Mouse (Mus musculus) thymus, adult 2 months (tissue): ENCODE data around the gene Sdccag8.

ENCODE experiments used
- CTCF ChIP-seq: fragments of 200-500 bp; IDR thresholded peaks from 2 replicates; pipeline ENCODE4 v1.5.1; 2012; ENCODE audit warnings: mild to moderate bottlenecking, control low read depth, low read length, moderate library complexity, borderline replicate concordance; ENCODE audit not compliant: control insufficient read depth, poor library complexity, insufficient read depth; ENCODE audit errors: extremely low read depth
- POLR2A ChIP-seq: fragments of 200-500 bp; IDR thresholded peaks from 2 replicates; pipeline ENCODE4 v1.6.1; 2012; ENCODE audit warnings: mild to moderate bottlenecking, low read length, control low read depth, moderate library complexity; ENCODE audit not compliant: control insufficient read depth, poor library complexity, insufficient read depth; ENCODE audit errors: extremely low read depth

DNA sequence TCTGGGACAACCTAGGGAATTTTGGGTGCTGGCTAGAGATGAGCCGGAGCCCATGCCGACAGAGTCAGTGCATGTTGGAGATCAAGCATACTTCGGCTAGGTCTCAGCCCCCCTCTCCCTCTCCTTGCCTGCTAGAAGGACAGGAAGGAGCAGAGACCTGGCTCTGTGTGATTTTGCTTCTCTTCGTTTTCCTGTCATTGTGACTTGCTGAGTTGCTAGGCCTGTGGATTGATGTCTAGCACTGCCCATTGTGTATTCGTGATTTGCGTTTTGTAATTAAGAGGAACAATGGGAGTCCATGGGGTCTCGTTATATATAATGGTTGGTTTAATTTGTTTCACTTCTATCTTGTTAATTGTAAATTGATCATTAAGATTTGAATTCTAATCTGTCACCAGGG, 137.4 kb downstream of the Sdccag8 start:
- TF ChIP-seq POLR2A (no peak), CTCF (no peak)
